Mouse (Mus musculus): ENCODE measurements around the gene Zfp217. TPM values are rescaled to one million over a fixed set of nuclear protein-coding genes. Genes with fewer than 3 reads are reported as not detected.

The Zfp217 gene
- polyA plus RNA-seq, 1 experiment from 2014 or later = 4.0 TPM

DNA sequence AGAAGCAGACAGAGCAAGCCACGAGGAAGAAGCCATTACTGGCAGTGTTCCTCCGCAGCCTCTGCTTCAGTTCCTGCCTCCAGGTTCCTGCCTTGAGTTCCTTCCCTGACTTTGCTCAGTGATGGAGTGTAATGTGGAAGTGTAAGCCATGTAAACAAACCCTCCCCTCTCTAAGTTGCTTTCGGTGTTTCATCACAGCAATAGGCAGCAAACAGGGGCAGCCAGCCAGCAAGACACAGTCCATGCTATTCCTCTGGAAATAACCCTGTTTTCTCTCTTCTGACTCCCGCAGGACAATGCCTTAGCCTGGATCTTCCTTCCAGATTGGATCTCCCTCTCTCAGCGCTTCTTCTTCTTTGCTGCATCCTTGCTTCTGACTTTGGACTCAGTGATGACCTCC is 77.9 kb downstream of the Zfp217 start:
- Histone ChIP-seq H3K36me3 (ENCODE audit: insufficient read depth, low read length) (no peaks in the 10 kb centered on the region), H3K4me1 (replicated peaks; ENCODE audit: insufficient read depth, low read length) (no peaks in the 10 kb centered on the region), H3K4me2 (ENCODE audit: low read length) (no peak overlapping the region), H3K27ac (peak overlapping the region; percentile 62), H3K4me3 (replicated peaks; ENCODE audit: low read depth, low read length) (no peak overlapping the region), H3K9me3 (replicated peaks; ENCODE audit: low read length) (0 out of 2 replicates have a peak, but pooled peaks cover 4% of the 10 kb centered on the region), H3K9ac (ENCODE audit: low read depth, low read length) (no peak overlapping the region), H3K27me3 (ENCODE audit: insufficient read depth, low read length) (no peaks in the 10 kb centered on the region)
- 62% methylated on average over 5 of the region's 5 CpGs for WGBS
- no peak for ATAC-seq (replicated peaks; ENCODE audit: low FRiP score, low read depth)
- no peak for DNase-seq (ENCODE audit: low spot score)
- TF ChIP-seq CTCF (IDR thresholded peaks at IDR 0.05; ENCODE audit: low read depth) = no peak

DNA sequence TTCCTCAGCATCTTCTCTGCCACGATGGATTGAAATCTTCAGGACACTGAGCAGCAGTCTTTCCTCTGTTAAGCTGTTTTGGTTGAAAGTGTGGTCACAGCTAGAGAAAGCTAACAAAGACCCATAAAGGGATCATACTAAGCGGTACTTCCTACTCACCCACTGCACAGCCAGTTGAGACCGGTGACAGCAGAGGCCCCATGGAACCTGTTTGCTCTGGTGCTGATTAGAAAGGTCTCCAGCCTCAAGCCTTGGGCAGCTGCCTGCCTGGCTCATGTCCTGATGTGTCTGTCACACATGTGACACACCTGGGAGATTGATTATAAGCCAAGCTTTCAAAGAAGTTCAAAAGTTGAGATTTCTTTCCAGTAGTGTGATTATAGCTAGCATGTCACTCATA is 85.5 kb downstream of the Zfp217 start:
- 74% methylated on average over 3 of the region's 3 CpGs for WGBS
- DNase-seq (ENCODE audit: low spot score) (no peak), ATAC-seq (replicated peaks; ENCODE audit: low FRiP score, low read depth) (no peak)
- Histone ChIP-seq H3K9ac (ENCODE audit: low read depth, low read length) (no peak overlapping the region), H3K27ac (no peak overlapping the region), H3K9me3 (replicated peaks; ENCODE audit: low read length) (0 out of 2 replicates have a peak, but pooled peaks cover 4% of the 10 kb centered on the region), H3K36me3 (ENCODE audit: insufficient read depth, low read length) (no peaks in the 10 kb centered on the region), H3K27me3 (ENCODE audit: insufficient read depth, low read length) (no peaks in the 10 kb centered on the region), H3K4me3 (replicated peaks; ENCODE audit: low read depth, low read length) (no peak overlapping the region), H3K4me2 (ENCODE audit: low read length) (no peak overlapping the region), H3K4me1 (replicated peaks; ENCODE audit: insufficient read depth, low read length) (no peaks in the 10 kb centered on the region)
- TF ChIP-seq CTCF (IDR thresholded peaks at IDR 0.05; ENCODE audit: low read depth) = no peak

DNA sequence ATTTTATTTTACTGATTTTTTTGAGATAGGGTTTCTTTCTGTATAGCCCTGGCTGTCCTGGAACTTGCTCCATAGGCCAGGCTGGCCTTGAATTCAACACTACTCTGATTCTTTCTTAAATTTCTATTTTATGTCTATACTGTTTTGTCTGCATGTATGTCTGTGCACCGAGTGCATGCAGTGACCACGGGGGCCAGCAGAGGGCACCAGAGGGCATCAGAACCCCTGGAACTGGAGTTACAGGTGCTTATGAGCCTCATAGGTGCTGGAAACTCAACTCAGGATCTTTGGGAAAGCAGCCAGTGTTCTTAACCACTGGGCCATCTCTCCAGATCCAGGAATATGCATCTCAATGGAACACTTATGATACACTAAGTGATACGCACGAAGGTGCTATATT is 87.8 kb downstream of the Zfp217 start:
- Histone ChIP-seq H3K4me2 (ENCODE audit: low read length) (no peak overlapping the region), H3K36me3 (ENCODE audit: insufficient read depth, low read length) (no peaks in the 10 kb centered on the region), H3K27ac (no peak overlapping the region), H3K9ac (ENCODE audit: low read depth, low read length) (no peak overlapping the region), H3K4me3 (replicated peaks; ENCODE audit: low read depth, low read length) (no peak overlapping the region), H3K27me3 (ENCODE audit: insufficient read depth, low read length) (no peaks in the 10 kb centered on the region), H3K9me3 (replicated peaks; ENCODE audit: low read length) (no peaks in the 10 kb centered on the region), H3K4me1 (replicated peaks; ENCODE audit: insufficient read depth, low read length) (no peaks in the 10 kb centered on the region)
- ATAC-seq (replicated peaks; ENCODE audit: low FRiP score, low read depth) (no peak), DNase-seq (ENCODE audit: low spot score) (no peak)
- 71% methylated on average over 4 of the region's 4 CpGs for WGBS
- peak; percentile 63 for TF ChIP-seq CTCF (IDR thresholded peaks at IDR 0.05; ENCODE audit: low read depth)

DNA sequence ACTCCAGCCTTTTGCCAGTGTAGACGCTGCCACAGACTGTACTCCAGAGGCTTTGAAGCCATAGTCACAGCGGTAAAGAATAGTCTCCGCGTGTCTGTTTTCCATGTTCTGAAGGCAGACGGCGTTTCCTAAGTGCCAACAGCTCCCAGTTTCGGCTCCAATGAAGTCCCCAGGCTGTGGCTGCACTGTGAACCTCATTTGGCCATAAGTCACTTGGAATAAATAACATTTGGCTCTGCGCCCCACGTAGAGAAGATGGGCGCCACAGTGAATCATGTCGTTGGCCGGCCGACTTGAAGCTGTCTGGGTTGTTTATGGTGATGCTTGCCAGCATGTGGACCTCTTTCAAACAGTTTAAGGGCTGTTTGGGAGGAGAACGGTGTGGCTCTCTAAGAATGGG is 89.1 kb downstream of the Zfp217 start:
- H3K27me3 ChIP-seq (ENCODE audit: insufficient read depth, low read length) = no peaks in the 10 kb centered on the region
- H3K27ac ChIP-seq = no peak overlapping the region
- no peak overlapping the region for H3K4me2 ChIP-seq (ENCODE audit: low read length)
- no peak for TF ChIP-seq CTCF (IDR thresholded peaks at IDR 0.05; ENCODE audit: low read depth)
- peak; percentile 59 for DNase-seq (ENCODE audit: low spot score)
- WGBS = 62% methylated on average over 14 of the region's 14 CpGs
- H3K4me3 ChIP-seq (replicated peaks; ENCODE audit: low read depth, low read length) = no peak overlapping the region
- no peaks in the 10 kb centered on the region for H3K36me3 ChIP-seq (ENCODE audit: insufficient read depth, low read length)
- H3K9ac ChIP-seq (ENCODE audit: low read depth, low read length) = no peak overlapping the region
- H3K4me1 ChIP-seq (replicated peaks; ENCODE audit: insufficient read depth, low read length) = no peaks in the 10 kb centered on the region
- H3K9me3 ChIP-seq (replicated peaks; ENCODE audit: low read length) = no peaks in the 10 kb centered on the region
- no peak for ATAC-seq (replicated peaks; ENCODE audit: low FRiP score, low read depth)

All from kidney, postnatal 0 days (tissue).